Mouse (Mus musculus): Measurements from ENCODE around the gene Soga3.
A peak's percentile ranks its signal among the peaks of the same experiment; 100 is the strongest.

The Soga3 gene

GRCm38 (mm10) chr10:29143566-29144335 lies at the start of gene Soga3:
TSS of gene Soga3 (plus strand) at chr10:29143839.
- DNase-seq: peak; percentile 72

GRCm38 (mm10) chr10:29106962-29107361 lies 36.7 kb upstream of the Soga3 start:
- DNase-seq: no peak

GRCm38 (mm10) chr10:29142556-29143105 lies 1.0 kb upstream of the Soga3 start:
- no peak for DNase-seq

- no peak for DNase-seq
Measured at GRCm38 (mm10) chr10:29144612-29145405, 1.2 kb downstream of the Soga3 start.

GRCm38 (mm10) chr10:29146198-29146857 lies 2.7 kb downstream of the Soga3 start:
- peak; percentile 52 for DNase-seq

GRCm38 (mm10) chr10:29146858-29147640 lies 3.4 kb downstream of the Soga3 start:
- peak; percentile 87 for DNase-seq

GRCm38 (mm10) chr10:29147641-29147990 lies 4.0 kb downstream of the Soga3 start:
- DNase-seq: no peak

GRCm38 (mm10) chr10:29148076-29148475 lies 4.4 kb downstream of the Soga3 start:
- DNase-seq: peak; percentile 73

GRCm38 (mm10) chr10:29155304-29155703 lies 11.7 kb downstream of the Soga3 start:
- no peak for DNase-seq

- DNase-seq: no peak
Measured at GRCm38 (mm10) chr10:29161664-29162063, 18.0 kb downstream of the Soga3 start.

GRCm38 (mm10) chr10:29173778-29174177 lies 30.1 kb downstream of the Soga3 start:
- no peak for DNase-seq

- DNase-seq: no peak
Measured at GRCm38 (mm10) chr10:29175656-29176055, 32.0 kb downstream of the Soga3 start.

GRCm38 (mm10) chr10:29176881-29177280 lies 33.2 kb downstream of the Soga3 start:
- no peak for DNase-seq

- DNase-seq: no peak
Measured at GRCm38 (mm10) chr10:29178003-29178402, 34.4 kb downstream of the Soga3 start.

GRCm38 (mm10) chr10:29180210-29180609 lies 36.6 kb downstream of the Soga3 start:
- no peak for DNase-seq

- no peak for DNase-seq
Measured at GRCm38 (mm10) chr10:29181046-29181445, 37.4 kb downstream of the Soga3 start.

- no peak for DNase-seq
Measured at GRCm38 (mm10) chr10:29193769-29194168, 50.1 kb downstream of the Soga3 start.

GRCm38 (mm10) chr10:29196811-29197210 lies 53.2 kb downstream of the Soga3 start:
- no peak for DNase-seq

- DNase-seq: no peak
Measured at GRCm38 (mm10) chr10:29198642-29199041, 55.0 kb downstream of the Soga3 start, which contains the start of gene Gm49353. TSS of gene Gm49353 (plus strand) at chr10:29198954.

GRCm38 (mm10) chr10:29199835-29200234 lies 56.2 kb downstream of the Soga3 start:
- no peak for DNase-seq

GRCm38 (mm10) chr10:29200609-29201008 lies 57.0 kb downstream of the Soga3 start:
- DNase-seq: no peak

GRCm38 (mm10) chr10:29206730-29207129 lies 63.1 kb downstream of the Soga3 start:
- DNase-seq: peak; percentile 38
